Comparison of ENCODE assay signal across 9 mouse cellular contexts in genomic region chr15:77018740-77019340, GRCm38 (mm10). TPM values are rescaled to one million over a fixed set of nuclear protein-coding genes. Genes with fewer than 3 reads are reported as not detected.
DNase-seq lines count a peak whose midpoint lies in the region; ATAC-seq and TF ChIP-seq lines count a peak whose summit lies in the region.
"Had no signal": no experiment of that assay in that cellular context is flagged by ENCODE, and none has a peak within 500 bp of the region (broad histone marks: within the 10 kb centered on the region; RNA-seq: fewer than 3 reads in every experiment).

No protein-coding gene starts in this region.

- WGBS in heart, embryonic 10.5 days, result 38% methylated on average over 6 of the region's 6 CpGs

- H3K27me3 ChIP-seq in heart, embryonic 10.5 days (ENCODE audit: insufficient read depth, poor library complexity, severe bottlenecking), result no peaks in the 10 kb centered on the region
- H3K27me3 ChIP-seq in myocyte (ENCODE audit: control insufficient read depth, insufficient read depth, insufficient read length), result no peaks in the 10 kb centered on the region
- H3K27me3 ChIP-seq: stomach, embryonic 15.5 days had no signal

- H3K4me1 ChIP-seq in heart, embryonic 10.5 days, result peaks cover 93% of the 10 kb centered on the region

- H3K4me3 ChIP-seq in heart, embryonic 10.5 days, result no peak overlapping the region
- H3K4me3 ChIP-seq in myocyte, result no peak overlapping the region
- H3K4me3 ChIP-seq: stomach, embryonic 15.5 days had no signal

- peak overlapping the region; percentile 88 for H3K27ac ChIP-seq in heart, embryonic 10.5 days
- H3K27ac ChIP-seq: stomach, embryonic 15.5 days had no signal

- no peaks in the 10 kb centered on the region; the same call in 1 of the 2 replicates for H3K36me3 ChIP-seq in heart, embryonic 10.5 days
- H3K36me3 ChIP-seq in myocyte (ENCODE audit: control insufficient read depth, insufficient read depth), result no peaks in the 10 kb centered on the region
- H3K36me3 ChIP-seq: stomach, embryonic 15.5 days had no signal

- no peak overlapping the region for H3ac ChIP-seq in myocyte (ENCODE audit: control insufficient read depth, insufficient read length)

- H3K79me2 ChIP-seq in myocyte (ENCODE audit: control insufficient read depth, insufficient read depth), result no peaks in the 10 kb centered on the region

- no peaks in the 10 kb centered on the region for H3K9me3 ChIP-seq in heart, embryonic 10.5 days
- H3K9me3 ChIP-seq: stomach, embryonic 15.5 days had no signal

- peak; percentile 10 for TF ChIP-seq POLR2A in myocyte (IDR thresholded peaks at IDR 0.05; ENCODE audit: insufficient read length, low read depth)

- ATAC-seq in common myeloid progenitor, adult 5-6 weeks (replicated peaks; ENCODE audit: low read depth, poor library complexity, severe bottlenecking), result 0 out of 2 replicates have a peak, but pooled peaks have one; percentile 32
- no peak for ATAC-seq in megakaryocyte-erythroid progenitor cell, adult 5-6 weeks (replicated peaks; ENCODE audit: low FRiP score, low TSS enrichment, poor library complexity, severe bottlenecking)

- DNase-seq in heart, embryonic 10.5 days (ENCODE audit: low spot score), result peak; percentile 91
- no peak for DNase-seq in heart, adult 9 months (ENCODE audit: low spot score in 2 of 2)
- DNase-seq in right cerebral cortex, postnatal 14 days, result peak; percentile 63
- no peak for DNase-seq in right cerebral cortex, postnatal 4 days

- peak overlapping the region; percentile 64 for H3K4me2 ChIP-seq in myocyte (ENCODE audit: low read depth)
- H3K4me2 ChIP-seq: stomach, embryonic 15.5 days had no signal

TF ChIP-seq in myocyte, 11 proteins besides CTCF, POLR2A, EP300 and RAD21:
- TF ChIP-seq CEBPB (IDR thresholded peaks at IDR 0.05; ENCODE audit: insufficient read depth, poor library complexity, severe bottlenecking) (peak; percentile 89), MYOG (IDR thresholded peaks at IDR 0.05; ENCODE audit: control insufficient read depth in 1 of 3, insufficient read depth in 1 of 3, insufficient read length in 2 of 3, low read depth in 2 of 3) (no peak), POLR2AphosphoS2 (IDR thresholded peaks at IDR 0.05; ENCODE audit: insufficient read length, low read depth) (peak; percentile 48)

RNA-seq across cellular contexts. Expression of gene Apol6, which starts 25.7 kb away (rescaled TPM):
- 0.27 and 0.77 TPM in 2 replicates for polyA plus RNA-seq in heart, embryonic 10.5 days (2016; fragmentation: Nextera tagmentation; extraction: Ambion mirVana)
- not detected in 2 replicates for total RNA-seq in common myeloid progenitor, adult 5-6 weeks (2017)
- 4.8 TPM for polyA plus RNA-seq in myocyte (2012; fragmentation: generic; extraction: Trizol)
- total RNA-seq in megakaryocyte-erythroid progenitor cell, adult 5-6 weeks (2014; fragmentation: Nextera tagmentation), result not detected in 2 replicates
- total RNA-seq in megakaryocyte-erythroid progenitor cell, adult 5-6 weeks (2017), result not detected in 2 replicates
- polyA plus RNA-seq: stomach, embryonic 15.5 days had no signal

RNA-seq across cellular contexts. Expression of gene Mb, which starts 31.6 kb away (rescaled TPM):
- polyA plus RNA-seq in heart, embryonic 10.5 days (2016; fragmentation: Nextera tagmentation; extraction: Ambion mirVana), result 29.5 and 90.1 TPM in 2 replicates
- not detected in 2 replicates for total RNA-seq in common myeloid progenitor, adult 5-6 weeks (2017)
- 1,055 TPM for polyA plus RNA-seq in myocyte (2012; fragmentation: generic; extraction: Trizol)
- total RNA-seq in megakaryocyte-erythroid progenitor cell, adult 5-6 weeks (2014; fragmentation: Nextera tagmentation), result not detected in 2 replicates
- total RNA-seq in megakaryocyte-erythroid progenitor cell, adult 5-6 weeks (2017), result not detected in 2 replicates
- total RNA-seq: left cerebral cortex, postnatal 14 days had no signal

Comparison
In these comparisons a context has a peak if more than half of its experiments do, and no peak if none do; other contexts are left out.
1. DNase-seq: peak in heart, embryonic 10.5 days (single experiment) and right cerebral cortex, postnatal 14 days (single experiment); none in heart, adult 9 months (0 of 2) and right cerebral cortex, postnatal 4 days (single experiment).